Mouse (Mus musculus): Measurements from ENCODE around the gene Fam193a.

- no peak for TF ChIP-seq TAL1 (IDR thresholded peaks at IDR 0.05; ENCODE audit: low read length)
- TF ChIP-seq GATA1 (IDR thresholded peaks at IDR 0.05; ENCODE audit: low read length) = no peak
Observed at GRCm38 (mm10) chr5:34336097-34336774, 33.5 kb upstream of the Fam193a start, which contains the start of gene Rnf4.

All from erythroblast, embryonic 14.5 days (primary cell).